Mouse (Mus musculus) CH12.LX (cell line): ENCODE results near the gene Galnt18. TPM values are rescaled to one million over a fixed set of nuclear protein-coding genes. Genes with fewer than 3 reads are reported as not detected.

Source experiments
- DNase-seq: peaks from one replicate; pipeline ENCODE4 v3.0.0-alpha.2; 2013; ENCODE audit errors: extremely low read depth
- H3K27ac ChIP-seq: 2 replicates; pipeline ENCODE4 v1.5.1; 2012; ENCODE audit warnings: low read depth, mild to moderate bottlenecking, control low read depth, moderate library complexity; ENCODE audit not compliant: insufficient read depth
- H3K27me3 ChIP-seq: replicated peaks from 2 replicates; pipeline ENCODE3; 2012; ENCODE audit warnings: inconsistent platforms
- H3K36me3 ChIP-seq, 2 experiments: replicated peaks in 1 of 2; 2 replicates each; pipeline versions ENCODE3 to v1.6.1; 2012; ENCODE audit warnings: inconsistent platforms in 1 of 2, low read length in 1 of 2, mild to moderate bottlenecking in 1 of 2, mixed read lengths in 1 of 2, moderate library complexity in 1 of 2; ENCODE audit not compliant: control insufficient read depth in 1 of 2, insufficient read depth in 1 of 2
- H3K4me1 ChIP-seq, 2 experiments: 2 replicates each; pipeline ENCODE4 v1.6.1; 2012; ENCODE audit warnings: inconsistent platforms in 1 of 2, moderate library complexity in 1 of 2; ENCODE audit not compliant: insufficient read depth in 2 of 2, control insufficient read depth in 1 of 2
- H3K4me2 ChIP-seq: 2 replicates; pipeline ENCODE4 v1.6.1; 2012; ENCODE audit warnings: low read depth, mild to moderate bottlenecking, control low read depth; ENCODE audit not compliant: poor library complexity, insufficient read depth, severe bottlenecking
- H3K4me3 ChIP-seq, 3 experiments: fragments of 150-350 bp in 1 of 3; sonication (generic) in 1 of 3; replicated peaks in 1 of 3; 2 replicates each; pipeline versions ENCODE3 to v1.5.1; 2011 to 2012; ENCODE audit warnings: low read depth in 2 of 3, low read length in 2 of 3, mild to moderate bottlenecking in 2 of 3, moderate library complexity in 2 of 3, control low read depth in 1 of 3, improper control_type of control experiment in 1 of 3, inconsistent platforms in 1 of 3, mixed read lengths in 1 of 3; ENCODE audit not compliant: poor library complexity in 1 of 3
- H3K79me2 ChIP-seq: replicated peaks from 2 replicates; pipeline ENCODE4 v1.6.1; 2012; ENCODE audit warnings: mild to moderate bottlenecking, moderate library complexity; ENCODE audit not compliant: control insufficient read depth, poor library complexity, insufficient read depth, severe bottlenecking; ENCODE audit errors: extremely low read depth
- H3K9ac ChIP-seq: 2 replicates; pipeline ENCODE4 v1.6.1; 2012; ENCODE audit warnings: low read depth, mild to moderate bottlenecking, control low read depth, moderate library complexity; ENCODE audit not compliant: insufficient read depth
- H3K9me3 ChIP-seq: replicated peaks from 2 replicates; pipeline ENCODE3; 2012; ENCODE audit warnings: low read length, inconsistent platforms, mixed read lengths
- CHD1 ChIP-seq: IDR thresholded peaks from 2 replicates; pipeline ENCODE4 v1.6.1; 2012; ENCODE audit warnings: low read depth, low read length, improper control_type of control experiment, inconsistent platforms
- CHD2 ChIP-seq: IDR thresholded peaks from 2 replicates; pipeline ENCODE4 v1.6.1; 2011; ENCODE audit warnings: low read length, improper control_type of control experiment
- CTCF ChIP-seq, 2 experiments: IDR thresholded peaks in 1 of 2; conservative IDR thresholded peaks in 1 of 2; 2 replicates each; pipeline ENCODE4 v1.5.1; 2011 to 2012; ENCODE audit warnings: low read depth in 2 of 2, low read length in 2 of 2, improper control_type of control experiment in 1 of 2, inconsistent platforms in 1 of 2, mild to moderate bottlenecking in 1 of 2, moderate library complexity in 1 of 2
- ELF1 ChIP-seq: IDR thresholded peaks from 2 replicates; pipeline ENCODE4 v1.6.1; 2014; ENCODE audit warnings: low read depth, mild to moderate bottlenecking, inconsistent platforms, low read length, improper control_type of control experiment
- EP300 ChIP-seq: IDR thresholded peaks from 2 replicates; pipeline ENCODE4 v1.6.1; 2011; ENCODE audit warnings: low read length, improper control_type of control experiment
- ETS1 ChIP-seq: conservative IDR thresholded peaks from 2 replicates; pipeline ENCODE4 v1.6.1; 2012; ENCODE audit warnings: low read depth, mild to moderate bottlenecking, inconsistent platforms, low read length, improper control_type of control experiment, moderate library complexity
- GABPA ChIP-seq: IDR thresholded peaks from 2 replicates; pipeline ENCODE4 v1.6.1; 2012; ENCODE audit warnings: low read depth, low read length, improper control_type of control experiment, inconsistent platforms; ENCODE audit not compliant: insufficient replicate concordance
- IRF4 ChIP-seq: IDR thresholded peaks from 2 replicates; pipeline ENCODE4 v1.6.1; 2014; ENCODE audit warnings: low read depth, mild to moderate bottlenecking, inconsistent platforms, low read length, improper control_type of control experiment
- JUND ChIP-seq: conservative IDR thresholded peaks from 2 replicates; pipeline ENCODE4 v1.6.1; 2011; ENCODE audit warnings: low read depth, low read length, improper control_type of control experiment
- KAT2A ChIP-seq: IDR thresholded peaks from 2 replicates; pipeline ENCODE4 v1.6.1; 2012; ENCODE audit warnings: low read length, improper control_type of control experiment, inconsistent platforms; ENCODE audit not compliant: insufficient replicate concordance
- MAX ChIP-seq: IDR thresholded peaks from 2 replicates; pipeline ENCODE4 v1.6.1; 2011; ENCODE audit warnings: low read length, improper control_type of control experiment
- MAZ ChIP-seq: IDR thresholded peaks from 2 replicates; pipeline ENCODE4 v1.6.1; 2012; ENCODE audit warnings: low read depth, mild to moderate bottlenecking, inconsistent platforms, low read length, improper control_type of control experiment, moderate library complexity
- MEF2A ChIP-seq: IDR thresholded peaks from 2 replicates; pipeline ENCODE4 v1.6.1; 2014; ENCODE audit warnings: low read depth, mild to moderate bottlenecking, inconsistent platforms, low read length, improper control_type of control experiment, borderline replicate concordance
- MYC ChIP-seq: IDR thresholded peaks from 2 replicates; pipeline ENCODE4 v1.6.1; 2011; ENCODE audit warnings: low read depth, mild to moderate bottlenecking, improper control_type of control experiment, low read length
- POLR2A ChIP-seq: IDR thresholded peaks from 2 replicates; pipeline ENCODE4 v1.6.1; 2011; ENCODE audit warnings: low read depth, mild to moderate bottlenecking, improper control_type of control experiment, low read length
- RAD21 ChIP-seq: IDR thresholded peaks from 2 replicates; pipeline ENCODE4 v1.6.1; 2011; ENCODE audit warnings: low read depth, mild to moderate bottlenecking, low read length, improper control_type of control experiment, moderate library complexity
- SIN3A ChIP-seq: IDR thresholded peaks from 2 replicates; pipeline ENCODE4 v1.6.1; 2012; ENCODE audit warnings: low read length, improper control_type of control experiment, inconsistent platforms
- TCF12 ChIP-seq: IDR thresholded peaks from 2 replicates; pipeline ENCODE4 v1.6.1; 2014; ENCODE audit warnings: low read depth, mild to moderate bottlenecking, inconsistent platforms, low read length, improper control_type of control experiment
- USF2 ChIP-seq: conservative IDR thresholded peaks from 2 replicates; pipeline ENCODE4 v1.6.1; 2011; ENCODE audit warnings: low read depth, low read length, improper control_type of control experiment
- ZC3H11A ChIP-seq: IDR thresholded peaks from 2 replicates; pipeline ENCODE4 v1.6.1; 2012; ENCODE audit warnings: low read depth, mild to moderate bottlenecking, inconsistent platforms, low read length, improper control_type of control experiment
- ZKSCAN1 ChIP-seq: IDR thresholded peaks from 2 replicates; pipeline ENCODE4 v1.6.1; 2012; ENCODE audit warnings: low read depth, inconsistent platforms, low read length, improper control_type of control experiment, borderline replicate concordance
- ZMIZ1 ChIP-seq: IDR thresholded peaks from 2 replicates; pipeline ENCODE4 v1.6.1; 2012; ENCODE audit warnings: low read depth, mild to moderate bottlenecking, inconsistent platforms, low read length, improper control_type of control experiment
- dilution Hi-C: fragments of 300-500 bp; cut with MboI; formaldehyde crosslinking; loops from 2 replicates; pipeline ENCODE4 v1.14.3; 2020; ENCODE audit warnings: low sequenced_read_pairs; ENCODE audit not compliant: extremely low pct_unique_long_range_greater_than_20kb, extremely low pct_ligation_motif_present
- in situ Hi-C: fragments of 300-500 bp; cut with MboI; formaldehyde crosslinking; loops from 3 replicates; pipeline ENCODE4 v1.14.3; 2019; ENCODE audit warnings: low sequenced_read_pairs, low pct_ligation_motif_present, low pct_unique_long_range_greater_than_20kb, mixed read lengths
- polyA plus RNA-seq: library from polyadenylated mRNA; unstranded; fragments of >175 nt; gene quantifications from 2 replicates; pipeline ENCODE4 v1.2.1, GENCODE M21; 2012; ENCODE audit warnings: low read depth; ENCODE audit not compliant: insufficient read length
- total RNA-seq, 2 experiments: library from RNA; depleted of rRNA; stranded (reverse); fragments of 300-350 nt in 1 of 2; fragments of >200 nt in 1 of 2; gene quantifications; 2 replicates each; pipeline ENCODE4 v1.2.3; 2012 to 2014

The Galnt18 gene
- total and polyA plus RNA-seq, 3 experiments = 0.04 TPM; not detected in 2

- dilution Hi-C loops = no loop called here
- H3K27me3 ChIP-seq = peaks cover 31% of the 10 kb centered on the region
- H3K9ac ChIP-seq = no peak overlapping the region
- H3K4me1 ChIP-seq = peaks cover 2 to 11% of the 10 kb centered on the region in 2 experiments; a peak in 3 of 4 replicates
- H3K4me3 ChIP-seq = no peak overlapping the region
- TF ChIP-seq USF2 (no peak), RAD21 (no peak), CTCF (conservative IDR thresholded peaks at IDR 0.05 in 1 of 2, IDR thresholded peaks at IDR 0.05 in 1 of 2; ENCODE audit: low read depth in 2 of 2, low read length in 2 of 2) (no peak), POLR2A (no peak), CHD1 (no peak), ZMIZ1 (no peak), MEF2A (no peak), MYC (no peak), MAZ (no peak), CHD2 (no peak), GABPA (no peak)
- TF ChIP-seq, all 38 proteins: peak for 0
- H3K9me3 ChIP-seq = no peaks in the 10 kb centered on the region
- H3K27ac ChIP-seq = no peak overlapping the region
- H3K36me3 ChIP-seq = no peaks in the 10 kb centered on the region
- H3K4me2 ChIP-seq = no peak overlapping the region
- H3K79me2 ChIP-seq = no peaks in the 10 kb centered on the region
- DNase-seq = no peak
- in situ Hi-C loops = loop anchor here (25.0 kb wide), 1 partner anchor 171 kb away; no protein-coding TSS in a partner anchor
Measured at GRCm38 (mm10) chr7:111791347-111791746, 11.6 kb upstream of the Galnt18 start.

GRCm38 (mm10) chr7:111787921-111788320 is 8.1 kb upstream of the Galnt18 start:
- TF ChIP-seq IRF4 (no peak), SIN3A (no peak), TCF12 (no peak), RAD21 (no peak), ELF1 (no peak), EP300 (no peak), ZC3H11A (no peak), MAX (no peak), ZMIZ1 (no peak), USF2 (no peak), MYC (no peak), JUND (no peak), ZKSCAN1 (no peak), MEF2A (no peak), ETS1 (no peak), KAT2A (no peak)
- no peaks in the 10 kb centered on the region for H3K79me2 ChIP-seq
- no peak for DNase-seq
- H3K9ac ChIP-seq = no peak overlapping the region
- H3K9me3 ChIP-seq = no peaks in the 10 kb centered on the region
- H3K36me3 ChIP-seq = no peaks in the 10 kb centered on the region
- in situ Hi-C loops (loop anchor here (25.0 kb wide), 1 partner anchor 174 kb away; no protein-coding TSS in a partner anchor), dilution Hi-C loops (no loop called here)
- H3K27me3 ChIP-seq = peaks cover 37% of the 10 kb centered on the region
- H3K4me2 ChIP-seq = no peak overlapping the region
- H3K4me1 ChIP-seq = no peaks in the 10 kb centered on the region
- H3K4me3 ChIP-seq = no peak overlapping the region
- no peak overlapping the region for H3K27ac ChIP-seq
